Mouse (Mus musculus) T-helper 2 cell (primary cell): ENCODE measurements around the gene Cdca5.

ENCODE experiments used
- in situ Hi-C: fragments of 300-600 bp; cut with MboI, MseI; formaldehyde crosslinking; loops from one replicate; pipeline ENCODE4 v1.15.1; 2025; ENCODE audit warnings: high pct_unique_total_duplicates

Gene Cdca5

DNA sequence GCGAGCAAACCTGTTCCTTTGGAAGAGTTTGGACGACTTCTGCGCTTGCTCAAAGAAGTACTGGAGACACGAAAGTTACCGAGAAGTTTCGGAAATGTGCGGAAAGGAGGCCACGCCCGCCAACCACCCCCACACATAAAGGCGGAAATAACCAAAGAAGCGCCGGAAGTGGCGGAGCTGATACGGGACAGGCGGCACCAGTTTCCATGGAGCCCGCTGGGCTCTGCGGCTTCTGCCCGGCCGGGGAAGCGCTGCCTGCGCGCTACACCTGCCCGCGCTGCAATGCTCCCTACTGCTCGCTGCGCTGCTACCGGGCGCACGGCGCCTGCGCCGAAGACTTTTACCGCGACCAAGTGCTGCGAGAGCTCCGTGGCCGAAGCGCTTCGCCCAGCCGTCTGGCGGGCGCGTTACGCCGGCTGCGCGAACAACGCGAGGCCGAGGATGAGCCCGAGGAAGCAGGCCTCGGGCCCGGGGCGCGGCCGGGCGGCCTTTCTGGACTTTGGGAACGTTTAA lies 23.7 kb upstream of the Cdca5 start, which contains the start of gene Znhit2:
Gene Znhit2, plus strand, starts transcription at position 172 of the 513 bp plus-strand sequence.
- in situ Hi-C loops, result no loop called here

DNA sequence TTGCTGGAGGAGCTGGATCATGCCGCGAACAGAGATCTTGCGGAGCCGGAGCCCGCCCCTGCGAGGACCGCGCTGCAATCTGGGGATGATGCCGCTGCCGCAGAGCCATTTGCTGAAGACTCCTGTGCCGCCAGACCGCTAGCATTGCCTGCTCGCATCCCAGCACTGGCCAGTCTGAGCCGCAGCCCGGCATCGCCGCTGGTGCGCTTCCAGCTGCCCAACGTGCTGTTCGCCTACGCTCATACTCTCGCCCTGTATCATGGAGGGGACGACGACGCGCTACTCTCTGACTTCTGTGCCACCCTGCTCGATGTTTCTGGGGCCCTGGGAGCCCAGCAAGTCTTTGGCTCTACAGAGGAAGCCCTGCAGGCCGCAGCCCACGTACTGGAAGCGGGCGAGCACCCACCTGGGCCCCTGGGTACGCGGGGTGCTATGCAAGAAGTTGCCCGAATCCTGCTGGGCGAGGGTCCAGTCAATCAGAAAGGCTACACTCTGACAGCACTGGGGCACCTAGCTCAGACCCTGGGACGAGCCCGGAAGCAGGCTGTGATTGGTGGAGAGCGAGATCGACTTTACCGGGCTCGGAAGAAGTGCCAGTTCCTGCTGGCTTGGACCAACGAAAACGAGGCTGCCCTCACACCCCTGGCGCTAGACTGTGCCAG lies 23.0 kb upstream of the Cdca5 start:
- in situ Hi-C loops, result no loop called here

GRCm38 (mm10) chr19:6062418-6062817 lies 22.4 kb upstream of the Cdca5 start:
- in situ Hi-C loops, result no loop called here

DNA sequence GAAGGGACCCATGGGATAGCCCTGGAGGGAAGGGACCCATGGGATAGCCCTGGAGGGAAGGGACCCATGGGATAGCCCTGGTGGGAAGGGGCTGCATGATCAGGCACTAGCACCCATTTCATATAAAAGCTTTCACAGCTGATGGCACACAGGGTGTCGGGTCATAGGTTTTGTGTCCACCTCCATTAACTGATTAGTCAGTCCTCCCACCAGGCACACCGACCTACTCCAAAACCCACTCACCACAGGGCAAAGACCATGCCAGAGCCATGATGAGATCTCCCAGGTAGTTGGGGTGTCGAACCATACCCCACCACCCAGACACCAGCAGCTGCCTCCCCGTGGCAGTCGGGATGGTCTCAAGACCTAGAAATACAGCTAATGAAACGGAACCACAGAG lies 21.7 kb upstream of the Cdca5 start:
- in situ Hi-C loops, result no loop called here

DNA sequence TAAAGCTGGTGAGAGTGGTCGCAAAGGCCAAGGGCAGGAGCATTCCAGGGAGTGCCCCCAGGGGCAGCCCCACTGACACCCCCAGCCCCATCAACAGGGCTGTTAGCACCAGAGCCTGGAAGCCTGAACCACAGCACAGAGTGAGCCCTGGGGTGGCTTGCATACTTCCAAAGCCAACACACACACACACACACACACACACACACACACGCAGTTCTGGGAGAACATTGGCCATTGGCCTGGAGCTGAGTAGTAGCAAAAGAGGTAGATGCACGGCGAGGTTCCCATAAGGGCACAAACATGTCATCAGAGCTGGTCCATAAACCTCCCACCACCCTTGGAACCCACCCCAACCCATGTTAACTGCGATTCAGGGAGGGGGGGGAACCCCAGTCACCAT lies 18.2 kb upstream of the Cdca5 start:
- in situ Hi-C loops, result no loop called here

GRCm38 (mm10) chr19:6067011-6067723 lies 17.6 kb upstream of the Cdca5 start:
- in situ Hi-C loops, result no loop called here

DNA sequence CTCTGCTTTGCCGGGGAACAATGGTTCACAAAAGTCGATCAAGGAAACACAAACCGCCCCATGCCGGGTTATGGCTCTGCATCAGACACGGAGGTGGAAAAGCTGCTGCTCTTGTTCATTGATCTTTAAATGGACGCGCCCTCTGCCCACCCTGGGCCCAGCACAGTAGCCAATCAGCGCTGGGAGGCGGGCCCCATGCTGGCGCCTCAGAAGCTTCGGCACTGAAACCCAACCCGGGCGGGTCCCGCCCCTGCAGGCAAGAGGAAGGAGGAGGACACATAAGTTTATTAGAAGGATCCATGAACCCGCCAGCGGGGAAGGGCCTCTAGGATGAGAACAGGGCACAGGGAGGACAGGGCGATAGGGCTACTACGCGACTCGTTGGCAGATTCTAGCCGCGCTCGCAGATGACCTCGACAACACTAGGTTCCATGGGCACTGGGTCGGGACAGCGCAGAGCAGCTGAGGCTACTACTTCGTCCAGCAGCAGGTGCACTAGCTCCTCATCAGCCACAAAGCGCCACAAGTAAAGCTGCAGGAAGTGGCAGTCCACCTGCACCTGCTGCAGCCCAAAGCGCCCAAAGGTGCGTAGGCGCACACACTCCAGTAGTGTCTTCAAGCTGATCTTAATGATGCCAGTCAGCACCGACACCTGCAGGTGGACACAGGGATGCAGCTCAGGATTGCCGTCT lies 16.9 kb upstream of the Cdca5 start, which contains the start of gene Tm7sf2:
Gene Tm7sf2, minus strand, starts transcription at position 650 of the 692 bp plus-strand sequence.
- in situ Hi-C loops, result no loop called here

GRCm38 (mm10) chr19:6068951-6069350 lies 15.8 kb upstream of the Cdca5 start:
- in situ Hi-C loops, result no loop called here

GRCm38 (mm10) chr19:6069851-6070250 lies 14.9 kb upstream of the Cdca5 start:
- in situ Hi-C loops, result no loop called here

DNA sequence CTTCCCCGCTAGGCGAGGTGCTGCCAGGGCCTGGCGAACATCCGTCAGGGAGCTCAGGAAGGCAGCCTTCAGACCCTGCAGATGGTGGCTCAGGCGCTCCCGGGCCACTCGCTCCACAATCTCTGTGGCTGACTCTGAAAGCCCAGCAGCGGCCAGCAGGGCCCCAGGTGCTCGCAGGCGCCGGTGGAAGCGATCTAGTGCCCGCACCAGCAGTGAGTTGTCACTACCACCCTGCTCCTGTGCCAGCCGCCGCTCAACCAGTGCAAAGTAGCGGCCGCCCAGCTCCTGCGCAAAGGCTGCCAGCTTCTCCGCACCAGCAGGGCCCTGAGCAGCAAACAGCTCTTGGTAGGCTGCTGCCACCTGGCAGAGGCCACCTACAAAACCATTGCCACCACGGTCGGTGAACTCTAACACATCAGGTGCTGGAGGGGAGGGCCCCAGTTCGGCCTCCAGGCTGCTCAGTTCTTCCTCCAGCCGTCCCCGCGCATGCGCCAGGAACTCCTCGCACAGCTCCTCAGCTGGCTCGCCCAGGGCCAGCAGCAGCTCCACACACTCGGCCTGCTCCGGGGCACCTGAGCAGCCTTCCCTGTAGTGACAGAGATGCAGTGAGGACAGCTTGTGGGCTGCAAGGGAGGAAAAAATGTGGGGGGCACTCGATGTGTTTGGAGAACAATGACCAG lies 14.1 kb upstream of the Cdca5 start:
- in situ Hi-C loops, result no loop called here

DNA sequence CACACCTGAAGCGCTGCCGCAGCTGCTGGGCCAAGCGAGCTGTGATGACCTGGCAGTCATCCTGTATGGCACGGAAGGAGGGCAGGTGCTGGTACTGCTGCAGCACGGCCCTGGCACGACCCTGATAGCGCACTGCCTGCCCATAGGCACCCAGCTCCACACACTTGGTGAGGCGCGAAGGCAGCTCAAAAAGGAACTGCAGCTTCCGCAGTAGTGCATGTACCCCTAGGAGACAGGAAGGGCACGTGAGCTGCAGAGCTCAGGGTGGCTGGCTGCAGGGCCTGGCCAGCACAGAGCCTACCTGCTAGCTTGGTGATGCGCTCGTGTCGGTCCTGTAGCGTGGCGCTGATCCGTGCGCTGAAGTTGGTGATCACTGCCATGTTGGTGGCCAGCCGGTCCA lies 13.5 kb upstream of the Cdca5 start:
- in situ Hi-C loops, result no loop called here

GRCm38 (mm10) chr19:6073889-6074288 lies 10.9 kb upstream of the Cdca5 start:
- in situ Hi-C loops, result no loop called here

DNA sequence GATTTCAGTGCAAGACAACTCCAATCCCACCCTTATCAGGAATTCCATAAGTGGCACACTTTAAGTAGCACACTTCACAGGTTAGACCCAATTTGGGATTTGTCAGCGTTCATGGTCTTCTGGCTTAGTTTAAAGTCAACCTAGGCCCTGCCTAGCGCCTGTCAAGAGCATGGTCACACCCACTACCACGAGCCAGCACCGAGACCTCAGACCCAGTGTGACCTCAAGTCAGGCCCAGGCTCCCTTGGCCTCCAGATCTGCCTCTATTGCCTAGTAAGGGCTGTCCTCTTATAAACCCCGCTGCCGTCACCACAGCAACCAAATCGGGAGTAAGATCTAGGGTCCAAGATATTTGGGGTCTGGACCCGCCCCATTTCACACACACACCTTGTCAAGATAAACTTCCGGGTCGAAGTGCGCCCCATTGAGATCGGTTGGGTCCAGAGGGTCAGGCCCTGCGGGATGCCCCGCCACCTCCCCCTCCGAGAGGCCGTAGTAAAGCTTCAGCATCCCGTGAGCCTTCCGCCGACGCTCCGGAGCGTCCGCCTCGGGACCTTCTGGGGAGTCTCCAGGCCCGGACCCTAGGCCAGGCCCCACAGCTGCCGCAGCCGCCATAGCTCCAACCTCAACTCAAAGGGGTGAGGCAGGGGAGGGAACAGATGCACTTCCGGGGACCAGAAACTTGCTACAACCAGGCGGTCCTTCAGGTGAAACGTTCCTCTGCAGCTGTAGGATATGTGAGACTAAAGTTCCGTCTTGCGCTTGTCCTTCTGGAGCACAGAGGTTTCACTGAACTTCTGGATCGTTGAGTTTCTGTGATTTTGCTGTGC lies 8.0 kb upstream of the Cdca5 start, which contains the start of gene Vps51:
Gene Vps51, minus strand, starts transcription at position 668 of the 830 bp plus-strand sequence.
- in situ Hi-C loops, result no loop called here

DNA sequence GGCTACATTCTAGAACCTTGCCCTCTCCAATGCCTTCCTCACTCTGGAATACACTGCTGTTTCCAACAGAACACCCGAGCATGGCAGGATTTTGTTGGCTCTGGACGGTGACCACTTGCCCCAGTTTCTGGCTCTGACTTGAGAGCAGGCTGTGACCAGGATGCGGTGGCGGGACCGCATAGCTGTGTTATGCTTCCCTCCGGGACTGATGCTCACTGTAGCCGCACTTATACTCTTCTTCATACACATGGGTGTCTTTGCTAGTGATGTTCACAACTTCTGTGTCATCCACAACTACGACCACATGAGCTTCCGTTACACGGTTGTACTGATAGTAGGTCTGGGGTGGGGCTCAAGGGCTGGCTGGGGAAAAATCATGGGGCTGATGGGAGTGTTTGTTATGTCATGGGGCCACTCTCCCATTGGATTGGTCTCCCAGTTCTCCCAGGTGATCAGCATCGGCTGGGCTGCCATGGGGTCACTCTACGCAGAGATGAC lies 4.8 kb upstream of the Cdca5 start, which contains the start of gene Tmem262:
Gene Tmem262, plus strand, starts transcription at position 51 of the 498 bp plus-strand sequence.
- in situ Hi-C loops, result loop anchor here (10.0 kb wide), 1 partner anchor 1135 kb away; the partner anchor contains the start of gene Cox8a

GRCm38 (mm10) chr19:6082156-6082555 lies 2.6 kb upstream of the Cdca5 start, which contains the start of gene Gm28374:
Gm28374 (minus strand) TSS chr19:6082256.
- in situ Hi-C loops, result loop anchor here (10.0 kb wide), 1 partner anchor 1133 kb away; the partner anchor contains the start of gene Cox8a

DNA sequence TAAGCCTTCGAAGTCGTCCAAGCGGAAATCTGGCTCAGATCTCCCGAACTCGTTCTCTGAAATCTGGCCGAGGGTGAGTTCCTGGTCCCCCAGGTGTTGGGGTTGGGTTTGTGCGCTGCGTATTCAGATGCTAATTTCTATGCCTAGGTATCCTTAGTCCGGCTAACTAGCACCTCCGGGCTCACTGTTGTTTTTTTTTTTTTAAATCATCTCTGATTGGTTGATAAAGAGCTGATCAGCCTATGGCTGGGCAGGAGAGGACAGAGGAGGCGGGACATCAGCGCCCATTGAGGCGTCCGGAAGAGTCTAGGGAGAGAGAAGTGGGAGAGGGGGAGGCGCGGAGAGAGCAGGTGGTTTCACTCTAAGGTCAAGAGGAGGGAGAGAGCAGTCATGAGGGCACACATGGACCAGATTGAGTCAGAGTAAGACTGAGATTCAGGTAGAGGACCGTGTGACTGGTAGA lies 665 bp downstream of the Cdca5 start:
- in situ Hi-C loops, result loop anchor here (10.0 kb wide), 1 partner anchor 1129 kb away; the partner anchor contains the start of gene Cox8a

- in situ Hi-C loops, result loop anchor here (10.0 kb wide), 1 partner anchor 1126 kb away; the partner anchor contains the start of gene Cox8a
Measured at GRCm38 (mm10) chr19:6088841-6089240, 4.1 kb downstream of the Cdca5 start.

GRCm38 (mm10) chr19:6094119-6094518 lies 9.3 kb downstream of the Cdca5 start, which contains the start of gene AC131692.1:
AC131692.1 (plus strand) TSS chr19:6094419.
- in situ Hi-C loops, result no loop called here

DNA sequence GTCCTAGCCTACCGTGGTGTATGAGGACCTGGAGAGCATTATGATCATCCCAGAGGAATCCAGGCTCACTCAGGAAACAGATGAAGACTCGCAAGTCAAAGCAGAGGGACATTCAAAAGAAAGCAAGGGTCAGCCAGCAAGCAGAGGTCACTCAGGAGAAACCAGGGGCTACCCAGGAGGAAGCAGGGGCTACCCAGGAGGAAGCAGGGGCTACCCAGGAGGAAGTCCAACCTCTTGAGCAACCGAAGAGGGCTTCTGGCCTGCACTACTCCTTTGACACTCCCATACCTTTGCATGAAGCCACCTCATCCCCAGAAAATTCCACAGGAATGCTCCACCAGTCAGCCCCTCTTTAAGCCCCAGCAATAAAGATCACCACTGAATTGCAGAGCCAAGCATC lies 13.1 kb downstream of the Cdca5 start:
- in situ Hi-C loops, result no loop called here

DNA sequence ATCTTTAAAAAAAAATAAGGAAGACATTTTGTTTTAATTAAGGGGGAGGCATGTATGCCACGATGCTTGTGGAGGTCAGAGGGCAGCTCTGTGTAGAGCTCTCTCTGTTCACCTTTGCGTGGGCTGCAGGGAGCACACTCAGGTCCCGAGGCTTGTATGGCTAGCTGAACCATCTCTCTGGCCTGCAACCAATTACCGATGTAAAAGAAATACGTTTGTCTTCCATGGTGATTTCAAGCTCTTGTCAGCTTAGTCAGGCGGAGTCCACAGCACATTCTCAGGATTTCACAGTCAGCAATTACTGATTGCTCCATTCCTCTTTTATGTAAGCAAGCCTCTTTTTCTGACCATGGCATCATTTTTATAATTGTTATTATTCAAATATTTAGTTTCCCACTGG lies 16.4 kb downstream of the Cdca5 start:
- in situ Hi-C loops, result no loop called here
